Mouse (Mus musculus) right cerebral cortex, postnatal 36 days (tissue): ENCODE results near the gene Tas2r134.
A peak's percentile ranks its signal among the peaks of the same experiment; 100 is the strongest.

Source experiments
- DNase-seq, 2 experiments: peaks; one replicate each; pipeline ENCODE4 v3.0.0; 2022; ENCODE audit warnings: low spot score in 2 of 2, mixed read lengths in 1 of 2

The Tas2r134 gene

DNA sequence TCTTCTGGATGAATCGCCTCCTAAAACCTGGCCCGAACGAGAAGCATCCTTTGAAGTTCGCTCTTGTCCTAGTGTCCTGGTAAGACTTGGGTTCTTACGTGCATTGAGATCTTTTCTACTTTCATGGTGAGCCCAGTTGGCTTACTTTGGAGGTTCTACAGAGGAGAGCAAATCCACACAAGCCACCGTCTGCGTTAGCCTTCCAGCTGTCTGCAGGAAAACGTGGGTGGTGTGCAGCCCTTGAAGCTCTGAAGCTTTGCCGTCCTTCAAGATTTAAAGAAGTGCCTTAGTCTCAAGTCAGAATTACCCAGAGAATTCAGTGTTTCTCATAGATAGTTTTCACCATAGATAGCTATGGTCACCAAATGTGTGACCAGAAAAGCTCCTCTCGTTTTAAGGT lies 24.8 kb downstream of the Tas2r134 start:
- DNase-seq = peak in 1 of 2 experiments; percentile 17

DNA sequence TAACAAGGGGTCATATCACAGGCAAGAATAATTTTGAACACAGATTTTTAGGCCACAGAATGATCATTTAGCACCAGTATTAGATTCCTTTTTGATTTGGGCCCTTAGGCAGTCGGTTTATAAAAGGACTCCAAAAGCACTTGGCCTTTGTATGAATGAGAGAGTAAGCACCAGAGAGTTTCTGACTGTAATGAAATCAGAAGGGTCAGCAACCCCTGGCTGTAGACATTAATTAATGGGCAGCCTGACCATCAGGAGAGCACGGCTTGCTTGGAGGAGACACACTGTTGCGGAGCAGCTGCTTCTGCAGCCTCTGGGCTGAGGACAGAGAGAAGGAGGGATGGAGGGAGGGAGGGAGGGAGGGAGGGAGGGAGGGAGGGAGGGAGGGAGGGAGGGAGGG lies 30.4 kb downstream of the Tas2r134 start:
- no peak for DNase-seq

DNA sequence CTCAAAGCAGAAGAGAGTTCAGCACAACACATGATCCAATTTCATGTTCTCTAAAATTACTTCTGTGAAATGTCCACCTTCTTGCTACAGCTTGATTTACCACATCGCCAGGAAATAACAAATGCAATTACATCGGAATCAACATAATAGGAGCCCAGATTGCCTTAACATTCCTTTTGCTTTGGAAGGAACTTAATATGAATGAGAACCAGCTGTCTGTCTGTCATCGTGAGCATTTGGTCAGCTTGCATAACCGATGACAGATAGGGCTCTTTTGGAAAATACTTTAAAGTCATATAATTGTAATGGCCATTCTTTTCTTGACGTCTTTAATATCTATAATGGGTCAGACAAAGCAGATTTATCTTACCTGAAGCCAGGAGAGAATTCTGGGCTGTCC lies 31.0 kb downstream of the Tas2r134 start:
- no peak for DNase-seq

DNA sequence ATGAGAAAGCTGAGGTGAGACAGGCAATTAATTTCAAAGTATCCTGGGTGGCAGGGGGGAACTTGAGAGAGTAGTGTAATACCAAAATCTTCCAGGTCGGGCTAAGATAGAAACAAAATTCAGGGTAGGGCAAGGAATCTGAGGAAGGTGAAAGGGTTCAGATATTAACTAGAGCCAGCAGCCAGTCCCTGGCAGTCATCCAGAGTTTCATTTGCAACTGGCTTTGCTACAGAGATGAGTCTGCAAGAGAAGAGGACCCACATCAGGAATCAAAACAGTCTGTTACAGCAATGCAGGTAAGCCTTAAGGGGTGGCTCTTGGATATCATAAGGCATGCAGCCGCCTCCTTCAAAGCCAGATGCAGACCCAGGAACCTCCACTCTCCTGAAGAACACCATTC lies 47.0 kb downstream of the Tas2r134 start:
- DNase-seq = no peak
